Comparison of ENCODE assay signal across 8 mouse cellular contexts in the genomic region with DNA sequence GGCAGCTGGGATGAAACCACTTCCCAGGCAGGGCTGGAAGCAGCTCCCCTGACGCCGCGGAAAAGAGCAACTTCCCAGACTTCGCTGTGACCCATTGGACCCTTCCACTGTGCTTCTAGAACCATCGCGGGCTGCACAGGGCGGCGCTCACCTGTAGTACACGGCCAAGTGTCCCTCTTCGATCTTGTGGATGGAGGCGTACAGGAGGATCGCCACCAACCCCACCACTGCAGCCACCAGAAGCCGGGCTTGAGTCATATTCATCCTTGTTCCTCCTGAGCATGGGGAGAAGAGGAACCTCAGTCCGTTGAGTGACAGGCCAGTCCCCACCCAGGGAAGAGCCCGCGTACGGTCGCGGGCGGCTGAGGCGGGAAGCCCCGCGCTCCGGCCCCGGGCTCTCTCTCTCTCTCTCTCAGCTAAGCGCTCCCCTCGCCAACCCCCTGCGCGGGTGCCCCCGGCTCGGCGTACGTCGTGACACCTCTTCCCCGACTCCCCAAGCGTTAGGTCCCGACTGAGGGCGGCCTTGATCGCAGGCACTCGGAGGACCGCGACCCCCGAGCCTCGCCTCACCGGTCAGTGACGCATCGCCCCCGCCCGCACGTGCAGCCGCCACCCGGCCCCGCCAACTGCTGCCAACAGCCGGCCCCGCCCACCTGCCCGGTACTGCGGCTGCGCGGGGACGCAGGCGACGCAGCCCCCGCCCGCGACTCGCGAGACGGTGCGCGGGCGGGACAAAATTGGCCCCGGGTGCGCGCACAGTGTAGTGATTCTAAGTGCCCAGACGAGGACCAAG. TPM values are rescaled to one million over a fixed set of nuclear protein-coding genes. Genes with fewer than 3 reads are reported as not detected.
A peak's percentile ranks its signal among the peaks of the same experiment; 100 is the strongest.
DNase-seq lines count a peak whose midpoint lies in the region; ATAC-seq lines count a peak whose summit lies in the region.

A gene (minus strand): TSS at position 665 of the 793 bp plus-strand sequence.

- H3K36me3 ChIP-seq in megakaryocyte, embryonic 14.5 days (replicated peaks; ENCODE audit: low read length): peaks cover 57% of the 10 kb centered on the region

- peak; percentile 92 to 96 for DNase-seq in adrenal gland, adult (ENCODE audit: inconsistent age in 2 of 2, low spot score in 1 of 2)
- peak; percentile 92 for DNase-seq in embryo, embryonic 10 days (ENCODE audit: low spot score)
- peak; percentile 91 for DNase-seq in gastrocnemius, postnatal 10 days
- peak; percentile 55 to 85 for DNase-seq in left cerebral cortex, adult 9 months (ENCODE audit: low spot score in 2 of 2)
- DNase-seq in right cerebral cortex, adult 2 months (ENCODE audit: low spot score in 2 of 2): peak; percentile 90 to 92
- peak; percentile 56 for DNase-seq in urinary bladder, postnatal 10 days (ENCODE audit: low spot score)

- H3K27me3 ChIP-seq in megakaryocyte, embryonic 14.5 days (replicated peaks): no peaks in the 10 kb centered on the region

- H3K4me3 ChIP-seq in megakaryocyte, embryonic 14.5 days (replicated peaks): peak within 1 kb of the TSS; percentile 98

- H3K9me3 ChIP-seq in megakaryocyte, embryonic 14.5 days: no peaks in the 10 kb centered on the region

- peak; percentile 84 for ATAC-seq in inflammation-experienced regulatory T-cells, adult 6 months

- H3K4me1 ChIP-seq in megakaryocyte, embryonic 14.5 days: peaks cover 42% of the 10 kb centered on the region

RNA-seq across cellular contexts. Expression of the gene that starts here (rescaled TPM):
- total RNA-seq in gastrocnemius, postnatal 10 days (2021): 1 to 10 TPM; 5.6 to 8.3 TPM
- polyA plus RNA-seq in inflammation-experienced regulatory T-cells, adult 6 months (2017; shearing (Covaris generic)): 1 to 10 TPM; 3.2 to 7.6 (median 3.3) TPM
- 2.2 TPM in 1 of 2 replicates, not detected in the other for polyA plus RNA-seq in megakaryocyte, embryonic 14.5 days (2012; ENCODE audit: insufficient read depth, low replicate concordance)

Comparison
In these comparisons a context has a peak if more than half of its experiments do, and no peak if none do; other contexts are left out.
1. Peak in every context shown above with its lines: DNase-seq, ATAC-seq and H3K4me3 ChIP-seq.